Mouse (Mus musculus) heart, embryonic 16.5 days (tissue): ENCODE results near the gene Kcnip2. TPM values are rescaled to one million over a fixed set of nuclear protein-coding genes. Genes with fewer than 3 reads are reported as not detected.

Experiments
- ATAC-seq: fragments of 200-750 bp; cut with Nextera tagmentation; replicated peaks from 2 replicates; pipeline ENCODE4 v1.8.0; 2017; ENCODE audit warnings: moderate number of reproducible peaks; ENCODE audit not compliant: insufficient read depth, low FRiP score; ENCODE audit errors: extremely low read depth
- H3K27ac ChIP-seq: fragments of 300-500 bp; sonication (generic); 2 replicates; pipeline ENCODE4 v1.5.1; 2014; ENCODE audit warnings: mild to moderate bottlenecking, low read length, control low read depth, moderate library complexity
- H3K27me3 ChIP-seq: fragments of 300-500 bp; sonication (generic); 2 replicates; pipeline ENCODE4 v1.6.1; 2014; ENCODE audit warnings: low read length, mixed read lengths; ENCODE audit not compliant: control insufficient read depth, insufficient read depth
- H3K36me3 ChIP-seq: fragments of 300-500 bp; sonication (generic); 2 replicates; pipeline ENCODE4 v1.6.1; 2014; ENCODE audit not compliant: control insufficient read depth, insufficient read depth
- H3K4me1 ChIP-seq: fragments of 300-500 bp; sonication (generic); 2 replicates; pipeline ENCODE4 v1.6.1; 2014; ENCODE audit warnings: low read length, mixed read lengths; ENCODE audit not compliant: control insufficient read depth, insufficient read depth
- H3K4me2 ChIP-seq: fragments of 300-500 bp; sonication (generic); 2 replicates; pipeline ENCODE4 v1.6.1; 2014; ENCODE audit warnings: low read depth, mild to moderate bottlenecking, control low read depth, low read length
- H3K4me3 ChIP-seq: fragments of 300-500 bp; sonication (generic); 2 replicates; pipeline ENCODE4 v1.5.1; 2014; ENCODE audit warnings: mild to moderate bottlenecking, control low read depth, low read length
- H3K9ac ChIP-seq: fragments of 300-500 bp; sonication (generic); 2 replicates; pipeline ENCODE4 v1.6.1; 2014; ENCODE audit warnings: low read length, control low read depth
- H3K9me3 ChIP-seq: fragments of 300-500 bp; sonication (generic); replicated peaks from 2 replicates; pipeline ENCODE4 v1.6.1; 2016; ENCODE audit warnings: low read length; ENCODE audit not compliant: control insufficient read depth
- WGBS: fragments of 180-500 bp; shearing (Covaris S2); extraction: QIAGEN DNeasy Blood & Tissue Kit; methylation state at CpG from one replicate; pipeline ENCODE4 v1.1.7; 2014; 5-methylcytosine and 5-hydroxymethylcytosine counted together
- polyA plus RNA-seq: library from polyadenylated mRNA; unstranded; fragments of >200 nt; fragmentation: Nextera tagmentation; extraction: Ambion mirVana; gene quantifications from 2 replicates; pipeline ENCODE4 v1.2.1, GENCODE M21; 2015

The Kcnip2 gene
- polyA plus RNA-seq, 1 experiment from 2014 or later: 16.6 TPM

GRCm38 (mm10) chr19:45803408-45803807 lies 12.5 kb downstream of the Kcnip2 start:
- no peak overlapping the region for H3K27ac ChIP-seq
- H3K4me3 ChIP-seq: no peak overlapping the region
- ATAC-seq: no peak

GRCm38 (mm10) chr19:45802702-45803101 lies 13.2 kb downstream of the Kcnip2 start:
- H3K36me3 ChIP-seq: no peaks in the 10 kb centered on the region
- ATAC-seq: no peak
- H3K4me1 ChIP-seq: no peaks in the 10 kb centered on the region
- H3K4me3 ChIP-seq: no peak overlapping the region
- no peaks in the 10 kb centered on the region for H3K9me3 ChIP-seq
- H3K27me3 ChIP-seq: no peaks in the 10 kb centered on the region
- H3K27ac ChIP-seq: no peak overlapping the region
- no peak overlapping the region for H3K4me2 ChIP-seq
- 53% methylated on average over 4 of the region's 4 CpGs for WGBS
- no peak overlapping the region for H3K9ac ChIP-seq

More at GRCm38 (mm10) chr19:45803408-45803807, 12.5 kb downstream of the Kcnip2 start:
- no peaks in the 10 kb centered on the region for H3K9me3 ChIP-seq
- 21% methylated on average over 3 of the region's 4 CpGs for WGBS
- no peaks in the 10 kb centered on the region for H3K4me1 ChIP-seq
- no peaks in the 10 kb centered on the region for H3K27me3 ChIP-seq
- no peaks in the 10 kb centered on the region for H3K36me3 ChIP-seq
- no peak overlapping the region for H3K9ac ChIP-seq
- H3K4me2 ChIP-seq: no peak overlapping the region

GRCm38 (mm10) chr19:45796879-45797278 lies 19.0 kb downstream of the Kcnip2 start:
- Histone ChIP-seq H3K27me3 (no peaks in the 10 kb centered on the region), H3K36me3 (no peaks in the 10 kb centered on the region), H3K9ac (no peak overlapping the region), H3K27ac (no peak overlapping the region), H3K4me2 (no peak overlapping the region), H3K9me3 (no peaks in the 10 kb centered on the region), H3K4me1 (no peaks in the 10 kb centered on the region), H3K4me3 (no peak overlapping the region)
- no peak for ATAC-seq
- 68% methylated on average over 15 of the region's 15 CpGs for WGBS

GRCm38 (mm10) chr19:45796061-45796556 lies 19.8 kb downstream of the Kcnip2 start:
- no peaks in the 10 kb centered on the region for H3K36me3 ChIP-seq
- H3K27ac ChIP-seq: no peak overlapping the region
- H3K27me3 ChIP-seq: no peaks in the 10 kb centered on the region
- H3K4me3 ChIP-seq: no peak overlapping the region
- no peaks in the 10 kb centered on the region for H3K9me3 ChIP-seq
- ATAC-seq: peak; percentile 24; the same call in 1 of the 2 replicates
- no peak overlapping the region for H3K9ac ChIP-seq
- H3K4me1 ChIP-seq: no peaks in the 10 kb centered on the region
- peak overlapping the region; percentile 28 for H3K4me2 ChIP-seq
- 15% methylated on average over 15 of the region's 15 CpGs for WGBS

- Histone ChIP-seq H3K9me3 (no peaks in the 10 kb centered on the region), H3K9ac (no peak overlapping the region), H3K27ac (no peak overlapping the region), H3K4me1 (no peaks in the 10 kb centered on the region), H3K36me3 (no peaks in the 10 kb centered on the region), H3K4me2 (peak overlapping the region; percentile 28), H3K27me3 (no peaks in the 10 kb centered on the region), H3K4me3 (no peak overlapping the region)
- 26% methylated on average over 15 of the region's 15 CpGs for WGBS
- no peak for ATAC-seq
Measured at GRCm38 (mm10) chr19:45795406-45795944, 20.4 kb downstream of the Kcnip2 start.

- Histone ChIP-seq H3K4me2 (no peak overlapping the region), H3K36me3 (no peaks in the 10 kb centered on the region), H3K27me3 (no peaks in the 10 kb centered on the region), H3K27ac (no peak overlapping the region), H3K9ac (no peak overlapping the region), H3K4me3 (no peak overlapping the region), H3K9me3 (no peaks in the 10 kb centered on the region), H3K4me1 (no peaks in the 10 kb centered on the region)
- ATAC-seq: no peak
- 73% methylated on average over 6 of the region's 6 CpGs for WGBS
Measured at GRCm38 (mm10) chr19:45794718-45795117, 21.1 kb downstream of the Kcnip2 start.

GRCm38 (mm10) chr19:45792404-45792803 lies 23.5 kb downstream of the Kcnip2 start:
- Histone ChIP-seq H3K9me3 (no peaks in the 10 kb centered on the region), H3K4me2 (no peak overlapping the region), H3K36me3 (no peaks in the 10 kb centered on the region), H3K9ac (no peak overlapping the region), H3K27ac (no peak overlapping the region), H3K4me1 (no peaks in the 10 kb centered on the region), H3K4me3 (no peak overlapping the region), H3K27me3 (no peaks in the 10 kb centered on the region)
- 70% methylated on average over 6 of the region's 6 CpGs for WGBS
- ATAC-seq: no peak

GRCm38 (mm10) chr19:45789888-45790874 lies 25.7 kb downstream of the Kcnip2 start:
- no peak overlapping the region for H3K4me3 ChIP-seq
- 78% methylated on average over 13 of the region's 13 CpGs for WGBS
- H3K9ac ChIP-seq: no peak overlapping the region
- no peaks in the 10 kb centered on the region for H3K4me1 ChIP-seq
- no peaks in the 10 kb centered on the region for H3K27me3 ChIP-seq
- no peak for ATAC-seq
- H3K27ac ChIP-seq: no peak overlapping the region
- no peaks in the 10 kb centered on the region for H3K36me3 ChIP-seq
- no peak overlapping the region for H3K4me2 ChIP-seq
- H3K9me3 ChIP-seq: no peaks in the 10 kb centered on the region

GRCm38 (mm10) chr19:45789365-45789764 lies 26.5 kb downstream of the Kcnip2 start:
- Histone ChIP-seq H3K4me2 (no peak overlapping the region), H3K27me3 (no peaks in the 10 kb centered on the region), H3K4me3 (no peak overlapping the region), H3K27ac (no peak overlapping the region), H3K4me1 (no peaks in the 10 kb centered on the region), H3K9me3 (no peaks in the 10 kb centered on the region), H3K9ac (no peak overlapping the region), H3K36me3 (no peaks in the 10 kb centered on the region)
- ATAC-seq: no peak
- WGBS: 76% methylated on average over 7 of the region's 7 CpGs
